Mouse (Mus musculus) adipocyte (in vitro differentiated cells): Measurements from ENCODE around the gene Bola1.
"Not testable (repeated sequence)": the region's sequence is repeated elsewhere in the genome, so short reads cannot be mapped to it uniquely, and the experiment has no call there.

Experiments used
- DNase-seq: peaks from one replicate; pipeline ENCODE4 v3.0.0-alpha.2; 2016; ENCODE audit warnings: low spot score

Bola1 gene

DNA sequence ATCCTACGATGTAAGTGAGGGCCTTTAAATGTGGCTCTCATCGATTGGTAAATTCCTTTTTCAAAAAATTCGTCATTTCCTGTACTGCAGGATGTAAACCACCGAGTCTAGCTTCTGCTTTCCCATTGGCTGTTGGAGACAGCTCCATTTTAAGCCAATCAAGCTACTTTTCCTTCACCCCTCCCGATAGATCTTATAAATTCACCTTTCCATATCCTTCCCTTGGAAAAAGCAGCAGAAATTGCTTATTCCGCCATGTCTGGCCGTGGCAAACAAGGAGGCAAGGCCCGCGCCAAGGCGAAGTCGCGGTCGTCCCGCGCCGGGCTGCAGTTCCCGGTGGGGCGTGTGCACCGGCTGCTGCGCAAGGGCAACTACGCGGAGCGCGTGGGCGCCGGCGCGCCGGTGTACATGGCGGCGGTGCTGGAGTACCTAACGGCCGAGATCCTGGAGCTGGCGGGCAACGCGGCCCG lies at the start of gene Bola1, which contains the start of gene Hist2h2ab:
Gene Bola1, minus strand, starts transcription at position 49 of the 470 bp plus-strand sequence.
Gene Hist2h2ab, plus strand, starts transcription at position 205 of the 470 bp plus-strand sequence.
- peak; percentile 88 for DNase-seq

DNA sequence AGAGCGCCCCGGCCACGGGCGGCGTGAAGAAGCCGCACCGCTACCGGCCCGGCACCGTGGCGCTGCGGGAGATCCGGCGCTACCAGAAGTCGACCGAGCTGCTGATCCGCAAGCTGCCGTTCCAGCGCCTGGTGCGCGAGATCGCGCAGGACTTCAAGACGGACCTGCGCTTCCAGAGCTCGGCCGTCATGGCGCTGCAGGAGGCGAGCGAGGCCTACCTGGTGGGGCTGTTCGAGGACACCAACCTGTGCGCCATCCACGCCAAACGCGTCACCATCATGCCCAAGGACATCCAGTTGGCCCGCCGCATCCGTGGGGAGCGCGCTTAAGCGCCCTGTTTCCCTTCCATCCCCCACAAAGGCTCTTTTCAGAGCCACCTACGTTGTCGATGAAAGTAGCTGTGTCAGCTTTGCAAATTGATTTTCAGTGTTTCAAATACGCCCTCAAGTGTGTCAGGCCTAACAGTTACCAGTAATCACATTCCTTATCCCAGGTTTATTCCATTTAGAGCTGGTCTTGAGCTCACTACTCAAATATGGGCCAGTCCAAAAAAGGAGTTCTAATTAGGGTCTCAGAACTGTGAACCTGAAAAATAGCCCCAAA lies 49.4 kb upstream of the Bola1 start:
- not testable (repeated sequence) for DNase-seq

DNA sequence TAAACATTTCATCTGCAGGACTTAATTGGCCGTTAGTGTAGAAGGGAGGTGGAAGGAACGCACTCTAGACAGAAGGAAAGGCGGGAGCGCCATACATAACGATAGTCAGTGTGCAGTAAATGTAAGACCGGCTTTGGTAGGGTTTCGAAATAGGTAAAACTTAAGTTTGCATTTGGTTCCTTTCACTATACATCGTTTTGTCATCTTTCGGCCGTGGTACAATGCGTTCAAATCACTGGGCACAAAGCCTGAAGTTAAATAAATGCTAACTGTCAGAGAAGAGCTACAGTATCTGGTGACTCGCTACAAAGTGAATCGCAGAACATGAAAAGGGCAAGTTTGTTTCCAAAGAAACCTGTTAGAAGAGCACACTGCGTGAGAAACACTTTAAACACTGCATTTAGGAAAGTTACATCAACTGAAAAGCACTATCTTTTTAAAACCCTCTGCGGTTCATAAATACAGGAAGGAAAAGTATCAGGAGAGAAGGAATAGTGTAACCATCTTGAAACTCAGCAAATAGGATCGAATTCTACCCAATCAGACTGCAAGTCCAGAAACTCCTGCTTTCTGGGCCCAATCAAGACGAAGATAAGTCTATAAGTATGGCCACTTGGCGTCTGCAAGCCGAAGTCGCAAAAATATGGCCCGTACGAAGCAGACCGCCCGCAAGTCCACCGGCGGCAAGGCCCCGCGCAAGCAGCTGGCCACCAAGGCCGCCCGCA lies 48.7 kb upstream of the Bola1 start, which contains the start of gene Hist2h3b:
Gene Hist2h3b, plus strand, starts transcription at position 604 of the 725 bp plus-strand sequence.
- peak; percentile 90 for DNase-seq

DNA sequence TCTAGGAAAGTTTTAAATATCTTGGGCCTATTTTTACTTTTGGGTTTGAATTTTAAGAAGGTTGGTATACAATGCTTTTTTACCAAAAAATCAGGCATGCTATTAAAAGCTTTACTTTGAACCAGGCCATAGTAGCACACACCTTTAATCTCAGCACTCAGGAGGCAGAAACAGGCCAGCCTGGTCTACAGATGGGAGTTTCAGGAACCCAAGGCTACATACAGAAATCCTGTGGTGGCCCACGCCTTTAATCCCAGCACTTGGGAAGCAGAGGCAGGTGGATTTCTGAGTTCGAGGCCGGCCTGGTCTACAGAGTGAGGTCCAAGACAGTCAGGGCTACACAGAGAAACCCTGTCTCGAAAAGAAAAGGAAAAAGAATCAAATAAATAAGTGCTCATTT lies 48.0 kb upstream of the Bola1 start:
- no peak for DNase-seq

DNA sequence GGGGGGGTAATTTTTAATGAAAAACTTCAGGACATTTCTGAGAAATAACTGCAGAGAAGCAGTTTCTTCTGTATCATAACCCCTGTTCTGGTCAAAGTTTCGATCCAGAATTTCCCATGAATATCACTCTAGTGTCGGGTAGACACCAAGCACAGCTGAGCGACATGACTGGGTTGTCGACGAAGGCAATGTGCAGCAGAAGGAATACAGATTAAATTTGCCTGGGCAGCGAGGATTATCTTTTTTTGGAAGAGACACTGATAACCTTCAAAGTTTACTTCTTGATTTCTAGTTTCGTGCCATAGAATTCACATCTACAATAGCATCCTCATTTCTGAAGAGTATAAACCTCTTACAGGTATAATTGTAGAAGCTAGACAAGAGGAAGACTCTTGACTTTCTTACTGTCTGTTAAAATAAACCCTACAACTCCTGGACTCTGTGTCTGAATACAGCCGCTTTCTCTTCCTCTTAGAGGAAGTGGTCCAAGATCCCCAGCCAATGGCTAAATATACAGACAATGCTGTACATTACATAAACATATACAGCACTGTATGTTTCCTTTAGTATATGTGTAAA lies 46.7 kb upstream of the Bola1 start:
- DNase-seq = no peak

DNA sequence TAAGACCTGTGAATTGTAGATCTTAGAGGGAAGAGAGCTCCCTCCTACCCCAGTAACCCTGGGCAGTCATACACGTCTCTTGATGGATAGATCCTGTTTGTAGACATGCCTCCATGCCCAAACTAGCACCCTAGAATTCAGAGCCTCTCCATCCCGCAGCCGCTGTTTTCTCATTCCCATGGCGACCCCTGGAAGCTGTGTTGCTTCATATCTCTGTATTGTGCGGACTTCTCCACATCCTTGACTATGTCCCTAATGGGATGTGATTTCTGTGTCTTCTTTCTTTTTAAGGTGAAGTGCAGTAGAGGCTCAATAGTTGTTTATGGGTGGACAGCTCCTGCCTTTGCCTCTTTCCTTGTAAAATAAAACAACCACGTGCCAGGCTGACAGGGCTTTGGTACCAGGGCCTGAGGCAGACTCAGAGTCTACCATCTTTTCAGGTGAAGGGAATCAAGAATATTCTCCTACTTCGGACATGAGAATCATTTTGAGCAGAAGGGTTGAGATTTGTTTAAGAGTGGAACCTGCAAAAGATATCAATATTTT lies 45.0 kb upstream of the Bola1 start:
- DNase-seq = no peak

DNA sequence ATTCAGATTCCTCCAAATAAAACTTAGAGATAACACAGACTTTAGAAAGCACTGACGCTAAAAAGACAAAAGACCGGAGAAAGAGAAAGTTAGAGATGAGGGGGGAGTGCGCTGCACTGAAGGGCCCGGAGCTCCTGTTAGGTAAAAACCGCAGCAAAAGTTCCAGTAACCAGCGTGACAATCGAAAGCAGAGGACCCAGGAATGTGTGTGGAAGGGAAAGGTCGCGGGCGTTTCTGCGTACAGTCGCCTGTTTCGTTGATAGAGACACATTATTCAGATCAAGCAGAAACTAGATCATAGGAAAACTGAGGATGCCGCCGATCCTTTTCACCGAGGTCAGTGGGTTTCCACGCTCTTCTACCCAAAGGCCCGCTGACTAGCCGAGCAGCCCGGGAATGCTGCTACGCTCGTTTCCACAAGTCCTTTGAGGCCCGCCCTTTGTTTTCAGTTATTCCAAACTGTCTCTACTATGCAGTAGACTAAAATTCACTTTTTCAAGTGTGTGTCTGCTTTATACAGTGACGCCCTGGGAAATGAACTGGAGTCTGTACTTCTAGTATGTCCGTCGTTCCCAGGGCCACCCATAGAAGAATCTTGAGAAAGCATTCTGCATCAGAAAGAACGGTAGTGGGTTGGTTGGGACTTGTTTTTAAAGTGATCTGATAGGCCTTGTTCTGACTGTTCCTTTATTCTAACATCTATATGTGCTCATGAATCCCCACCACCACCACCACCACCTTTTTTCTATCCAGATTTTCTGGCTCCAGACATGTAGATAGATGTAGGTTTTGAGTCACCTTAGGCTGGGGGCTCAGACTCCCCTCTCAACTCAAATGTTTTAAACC lies 44.3 kb upstream of the Bola1 start:
- DNase-seq = peak; percentile 83

DNA sequence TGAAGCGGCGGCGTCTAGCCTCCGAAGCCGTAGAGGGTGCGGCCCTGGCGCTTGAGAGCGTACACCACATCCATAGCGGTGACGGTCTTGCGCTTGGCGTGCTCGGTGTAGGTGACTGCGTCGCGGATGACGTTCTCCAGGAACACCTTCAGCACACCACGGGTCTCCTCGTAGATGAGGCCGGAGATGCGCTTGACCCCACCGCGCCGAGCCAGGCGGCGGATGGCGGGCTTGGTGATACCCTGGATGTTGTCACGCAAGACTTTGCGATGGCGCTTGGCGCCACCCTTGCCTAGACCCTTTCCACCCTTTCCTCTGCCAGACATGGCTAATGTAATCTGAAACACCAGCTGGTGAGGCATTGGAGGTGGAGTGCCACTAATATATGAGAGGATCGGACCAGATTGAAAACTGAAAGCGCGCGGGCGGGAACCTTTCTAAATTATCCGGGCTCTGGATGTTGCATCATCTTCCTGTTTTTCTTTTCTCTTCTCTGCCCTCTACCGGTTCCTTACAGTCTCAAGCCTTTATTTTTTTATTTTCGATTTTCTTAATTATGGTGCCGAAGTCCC lies 43.6 kb upstream of the Bola1 start, which contains the start of gene Hist2h4:
Gene Hist2h4, minus strand, starts transcription at position 333 of the 572 bp plus-strand sequence.
- peak; percentile 99 for DNase-seq

DNA sequence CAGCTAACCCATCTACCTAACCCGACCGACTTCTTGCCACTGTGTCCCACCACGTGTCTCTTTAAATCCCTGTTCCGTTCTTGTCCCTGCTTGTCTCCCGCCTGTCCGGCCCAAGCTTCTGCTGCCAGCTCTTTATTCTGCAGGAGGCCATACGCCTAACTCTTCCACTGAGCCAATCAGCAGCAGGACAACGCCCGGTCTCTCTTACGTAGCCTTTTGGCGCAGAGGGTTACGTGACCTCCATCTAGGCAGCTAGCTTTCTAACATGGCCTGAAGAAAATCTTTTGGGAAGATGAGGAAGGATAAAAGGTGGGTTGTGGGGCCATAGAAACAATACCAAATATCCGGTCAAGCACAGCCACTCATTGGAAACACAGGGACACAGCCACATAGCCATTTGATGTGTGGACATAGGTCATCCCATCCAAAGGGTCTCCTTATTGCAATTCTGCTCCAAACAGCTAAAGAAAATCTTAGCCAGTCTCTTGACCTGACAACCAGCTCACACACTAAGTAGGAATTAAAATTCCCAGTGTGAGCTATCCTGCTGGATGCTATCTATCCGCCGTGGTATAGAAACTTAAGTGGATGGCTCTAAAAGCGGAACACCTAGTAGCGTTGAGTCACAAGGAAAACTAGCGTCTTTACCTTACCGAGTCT lies 42.8 kb upstream of the Bola1 start:
- peak; percentile 94 for DNase-seq

DNA sequence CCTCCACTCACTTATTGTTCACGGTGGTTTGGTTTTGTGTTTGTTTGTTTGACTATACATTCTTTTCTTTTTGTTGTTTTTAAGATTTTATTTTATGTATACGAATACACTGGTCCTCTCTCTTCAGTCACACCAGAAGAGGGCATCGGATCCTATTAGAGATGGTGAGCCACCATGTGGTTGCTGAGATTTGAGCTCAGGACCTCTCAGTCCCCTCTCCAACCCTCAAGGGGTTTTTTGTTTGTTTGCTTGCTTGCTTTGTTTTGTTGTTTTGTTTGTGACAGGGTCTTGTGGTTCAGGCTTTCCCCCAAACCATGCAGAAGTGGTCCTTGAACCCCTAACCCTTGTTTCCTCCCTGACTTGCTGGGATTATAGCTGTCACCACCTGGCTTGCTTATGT lies 42.1 kb upstream of the Bola1 start:
- no peak for DNase-seq

DNA sequence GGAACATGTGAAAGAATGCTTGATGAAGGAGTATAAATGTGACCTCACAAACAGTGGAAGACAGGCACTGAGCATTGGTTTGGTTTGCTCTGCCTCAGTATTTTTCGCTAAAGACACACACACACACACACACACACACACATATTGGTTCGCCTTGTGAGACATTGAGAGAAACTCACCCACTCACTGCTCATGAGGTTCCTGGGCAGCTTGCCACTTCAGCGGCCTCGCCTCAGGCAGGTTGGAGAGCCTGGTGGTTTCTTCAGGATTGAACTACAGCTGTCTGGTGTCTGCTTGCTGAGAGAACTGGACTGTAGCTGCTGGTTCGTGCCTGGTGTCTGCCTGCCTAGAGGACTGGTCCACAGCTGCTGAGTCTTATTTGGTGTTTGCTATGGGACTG lies 40.7 kb upstream of the Bola1 start:
- DNase-seq = no peak

DNA sequence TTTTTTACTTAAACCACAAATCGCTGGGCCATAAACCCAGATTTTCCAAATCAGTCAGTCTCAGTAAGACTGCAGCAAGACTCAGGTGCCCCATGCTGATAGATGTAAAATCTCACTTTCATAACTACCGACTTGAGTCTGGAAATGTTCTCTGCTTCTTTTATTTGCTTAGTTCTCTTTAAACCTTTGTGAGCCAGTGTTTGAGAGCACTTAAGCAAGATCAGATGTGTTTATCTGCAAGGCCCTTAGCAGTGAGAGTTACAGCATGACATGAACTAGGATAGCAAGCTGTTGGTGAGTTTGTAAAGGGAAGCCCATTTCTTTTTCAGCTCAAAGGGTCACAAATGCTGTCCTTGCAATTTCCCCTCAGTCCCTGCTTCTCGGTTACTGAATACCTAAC lies 37.7 kb upstream of the Bola1 start:
- DNase-seq = no peak

DNA sequence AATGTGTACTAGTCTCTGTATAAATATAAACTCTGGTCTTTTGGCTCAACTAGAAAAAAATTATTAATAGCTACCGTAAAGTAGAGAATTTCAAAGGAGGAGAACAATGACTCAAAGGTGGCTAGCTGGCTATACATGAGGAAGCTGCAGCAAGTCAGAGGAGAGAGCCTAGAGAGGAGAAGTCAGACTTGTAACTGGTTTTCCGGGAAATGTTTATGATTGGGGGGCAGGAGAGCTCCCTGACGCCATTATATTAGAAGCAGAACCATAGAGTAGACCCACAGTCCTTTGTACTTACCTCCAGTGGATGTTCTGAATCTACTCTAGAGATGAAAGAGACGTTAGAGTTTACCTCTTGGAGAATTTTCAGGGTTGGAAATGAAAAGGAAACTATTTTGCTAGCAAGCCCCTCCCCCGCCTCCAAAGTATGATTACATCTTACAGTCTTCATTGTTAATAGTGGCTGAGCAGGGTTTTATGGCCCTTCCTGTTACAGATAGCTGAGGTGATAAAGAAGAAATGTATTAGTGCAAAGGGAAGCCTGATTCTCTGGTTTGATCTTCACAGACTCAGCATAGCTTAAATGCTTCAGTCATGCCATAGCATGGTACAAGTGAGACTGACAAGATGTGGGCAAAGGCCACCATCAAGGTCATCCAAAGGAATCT lies 36.6 kb upstream of the Bola1 start:
- DNase-seq = no peak

DNA sequence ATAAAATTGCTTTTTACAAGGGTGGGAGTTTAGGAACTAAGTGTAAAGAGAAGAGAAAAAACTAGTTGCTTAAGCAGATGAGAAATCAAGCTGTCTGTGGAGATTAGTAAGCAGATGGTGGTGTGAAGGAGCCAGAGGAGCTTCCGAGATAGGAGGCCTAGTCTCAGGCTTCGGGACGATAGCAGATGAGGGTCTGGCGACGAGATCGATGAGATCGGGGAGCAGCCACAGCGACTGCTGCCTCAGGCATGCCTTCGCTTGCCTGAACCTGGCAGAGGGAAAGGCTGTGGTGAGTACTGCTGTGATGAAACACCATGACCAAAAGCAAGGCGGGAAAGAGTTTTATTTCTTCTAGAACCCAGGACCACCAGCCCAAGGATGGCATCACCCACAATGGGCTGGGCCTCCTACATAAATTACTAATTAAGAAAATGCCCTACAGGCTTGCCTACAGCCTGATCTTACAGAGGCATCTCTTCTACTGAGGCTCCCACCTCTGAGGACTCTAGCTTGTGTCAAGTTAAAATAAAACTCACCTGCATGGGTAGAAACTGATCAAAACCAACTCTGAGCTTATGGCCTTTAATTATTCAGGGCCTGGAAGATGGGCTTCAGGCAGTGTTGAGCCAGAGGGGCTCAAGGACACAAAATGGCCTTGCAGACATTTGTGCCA lies 35.3 kb upstream of the Bola1 start:
- no peak for DNase-seq

DNA sequence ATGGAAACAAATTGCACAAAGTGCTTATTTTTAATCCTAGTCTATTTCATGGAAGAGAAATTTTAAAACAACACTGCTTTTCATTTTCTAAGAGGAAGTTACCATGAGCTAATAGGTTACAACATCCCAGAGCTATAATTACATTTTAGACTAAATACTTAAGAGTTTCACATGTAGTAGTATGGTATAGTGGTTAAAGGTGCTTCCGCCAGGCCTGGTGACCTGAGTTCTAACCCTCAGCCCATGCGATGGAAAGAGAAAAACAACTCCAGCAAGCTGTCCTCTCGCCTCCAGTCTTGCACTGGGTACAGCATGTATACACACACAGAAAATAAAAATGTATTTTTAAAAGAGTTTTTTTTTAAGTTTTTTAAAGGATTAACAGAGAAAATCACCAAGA lies 32.3 kb upstream of the Bola1 start:
- DNase-seq = no peak

DNA sequence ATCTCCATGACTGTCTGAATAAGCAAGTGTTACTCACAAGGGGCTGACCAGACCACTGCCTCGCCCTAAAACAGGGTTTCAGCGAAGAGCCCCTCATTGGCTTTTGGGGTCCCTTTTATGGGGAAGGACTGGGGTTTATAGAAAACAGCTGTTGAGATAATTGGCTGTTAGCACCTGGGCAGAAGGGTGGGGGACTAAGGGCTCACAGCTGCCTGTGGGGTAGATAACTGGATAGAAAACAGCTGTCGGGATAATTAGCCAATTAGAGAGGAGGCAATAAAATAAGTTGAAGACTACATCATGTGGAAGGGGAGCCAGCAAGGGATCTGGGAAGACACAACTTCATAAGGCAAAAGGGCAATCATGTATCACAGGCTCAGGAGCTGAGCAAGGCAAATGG lies 31.4 kb upstream of the Bola1 start:
- no peak for DNase-seq

DNA sequence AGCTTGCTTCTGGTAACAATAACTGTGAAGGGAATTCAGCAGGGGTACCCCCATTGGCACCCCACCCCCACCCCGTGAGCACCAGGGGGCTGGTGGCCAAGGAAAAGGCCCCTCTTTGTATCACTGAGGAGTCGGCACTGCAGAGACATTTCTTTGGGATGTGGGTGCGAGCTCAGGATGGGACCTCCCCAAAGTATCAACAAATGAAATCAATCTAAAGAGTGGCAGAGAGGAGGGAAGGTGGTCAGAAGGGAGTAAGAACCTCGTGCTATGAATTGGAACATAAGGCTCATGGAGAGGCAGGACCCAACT lies 29.5 kb upstream of the Bola1 start:
- no peak for DNase-seq

DNA sequence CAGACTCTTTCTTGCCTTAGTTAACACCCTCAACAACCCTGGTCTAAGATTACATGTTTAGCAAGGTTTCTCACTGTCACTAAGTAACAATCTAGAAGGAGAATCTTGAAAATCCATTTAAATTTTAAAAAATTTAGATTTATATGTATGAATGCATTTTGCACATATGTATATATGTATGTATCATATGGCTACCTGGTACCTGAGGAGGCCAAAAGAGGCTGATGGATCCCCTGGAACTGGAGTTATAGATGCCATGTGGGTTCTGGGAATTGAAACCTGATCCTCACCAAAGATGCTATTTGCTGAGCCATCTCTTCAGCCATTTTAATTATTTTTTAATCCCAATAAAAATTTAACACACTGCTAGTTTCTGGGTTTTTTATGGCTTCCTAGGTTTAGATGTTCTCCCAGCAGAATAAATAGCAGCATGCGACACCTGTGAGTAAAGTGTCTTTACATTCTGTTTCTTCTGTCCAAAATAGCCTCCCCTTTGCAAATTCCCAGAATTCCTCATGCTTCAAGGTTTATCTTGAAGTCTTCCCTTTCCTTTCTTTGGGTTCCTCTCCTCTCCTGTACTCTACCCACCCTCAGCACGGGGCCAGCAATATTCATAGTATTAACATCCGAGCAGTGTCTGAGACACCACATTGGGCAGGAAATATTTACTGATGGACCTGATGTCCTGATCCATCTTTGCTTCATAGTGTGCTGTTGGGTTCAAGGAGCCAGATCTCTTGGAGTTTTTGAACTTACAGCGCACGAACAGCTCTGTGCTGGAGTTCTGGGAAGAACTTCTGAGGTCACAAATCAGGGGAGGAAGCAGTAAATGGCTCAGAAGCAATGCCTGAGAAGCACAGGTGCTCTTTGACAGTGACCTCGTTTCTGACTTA lies 28.9 kb upstream of the Bola1 start:
- DNase-seq = no peak
